Mouse (Mus musculus) embryonic fibroblast, embryonic 13.5 days (primary cell): Measurements from ENCODE around the gene Ikbke.

Experiments
- CTCF ChIP-seq: IDR thresholded peaks from 2 replicates; pipeline ENCODE4 v1.5.1; 2011; ENCODE audit warnings: mild to moderate bottlenecking, control low read depth, low read length, moderate library complexity, borderline replicate concordance; ENCODE audit not compliant: insufficient read depth
- POLR2A ChIP-seq: IDR thresholded peaks from 2 replicates; pipeline ENCODE4 v1.6.1; 2011; ENCODE audit warnings: low read depth, mild to moderate bottlenecking, control low read depth, low read length, moderate library complexity

DNA sequence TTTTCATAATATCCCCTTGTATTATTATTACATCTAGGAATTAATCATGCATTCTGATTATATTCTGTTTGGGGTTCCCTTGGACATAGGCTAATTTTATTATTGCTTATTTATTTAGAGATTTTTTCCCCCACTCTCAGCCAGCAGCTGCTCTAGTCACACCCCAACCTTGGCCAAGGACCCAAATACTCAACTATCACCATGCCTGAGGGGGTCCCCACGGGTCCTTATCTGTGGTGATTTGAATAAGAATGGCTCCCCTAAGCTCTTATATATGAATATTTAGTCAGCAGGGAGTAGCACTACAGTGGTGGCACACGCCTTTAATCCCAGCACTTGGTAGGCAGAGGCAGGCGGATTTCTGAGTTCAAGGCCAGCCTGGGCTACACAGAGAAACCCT lies 31.9 kb upstream of the Ikbke start:
- TF ChIP-seq POLR2A (no peak), CTCF (no peak)
